Mouse (Mus musculus) adrenal gland (tissue): ENCODE measurements around the gene Zfp511.

Experiments used
- intact Hi-C: fragments of 180-260 bp; cut with DNase I; formaldehyde crosslinking; loops from one replicate; pipeline ENCODE4 v1.15.1; 2025
- long read RNA-seq, 2 experiments: library from polyadenylated mRNA; unstranded; transcript quantifications; one replicate each; pipeline ENCODE4 v2.0.0; 2020; ENCODE audit warnings: borderline replicate concordance in 1 of 2; ENCODE audit not compliant: insufficient replicate concordance in 1 of 2

Gene Zfp511
- long read RNA-seq, experiment 1, transcript Zfp511-201 (6 exons, 1,076 nt): major isoform, 10 of 22 reads
- long read RNA-seq, experiment 1, partial matches to known transcripts: 3 of 22 reads
- long read RNA-seq, experiment 1, other reads (novel, unspliced or antisense): 5 of 22 reads
- long read RNA-seq, experiment 2, transcript Zfp511-201 (6 exons, 1,076 nt): major isoform, 10 of 27 reads
- long read RNA-seq, experiment 2, transcript Zfp511-204 (5 exons, 1,757 nt): minor isoform, 8 of 27 reads
- long read RNA-seq, experiment 2, partial matches to known transcripts: 2 of 27 reads
- long read RNA-seq, experiment 2, other reads (novel, unspliced or antisense): 7 of 27 reads

GRCm38 (mm10) chr7:140036281-140037170 is at the start of gene Zfp511, which contains the start of gene Tubgcp2:
TSS of gene Zfp511 (plus strand) at chr7:140036391.
TSS of gene Tubgcp2 (minus strand) at chr7:140036669.
- intact Hi-C loops: no loop called here

- intact Hi-C loops: no loop called here
Measured at GRCm38 (mm10) chr7:139988272-139988671, 47.9 kb upstream of the Zfp511 start.

- intact Hi-C loops: loop anchor here (5.0 kb wide), 2 partner anchors 41 to 84 kb away; no protein-coding TSS in a partner anchor
Measured at GRCm38 (mm10) chr7:139990864-139991394, 45.3 kb upstream of the Zfp511 start.

GRCm38 (mm10) chr7:139992406-139992805 is 43.8 kb upstream of the Zfp511 start, which contains the start of gene Adam8:
TSS of gene Adam8 (minus strand) at chr7:139992562.
- intact Hi-C loops: loop anchor here (5.0 kb wide), 2 partner anchors 40 to 85 kb away; no protein-coding TSS in a partner anchor

- intact Hi-C loops: loop anchor here (5.0 kb wide), 2 partner anchors 39 to 86 kb away; no protein-coding TSS in a partner anchor
Measured at GRCm38 (mm10) chr7:139993532-139993931, 42.7 kb upstream of the Zfp511 start.

- intact Hi-C loops: loop anchor here (2.0 to 5.0 kb wide), 3 partner anchors 25 to 87 kb away; no protein-coding TSS in a partner anchor
Measured at GRCm38 (mm10) chr7:139994202-139994601, 42.0 kb upstream of the Zfp511 start.

- intact Hi-C loops: loop anchor here (2.0 to 5.0 kb wide), 3 partner anchors 26 to 87 kb away; no protein-coding TSS in a partner anchor
Measured at GRCm38 (mm10) chr7:139994676-139995075, 41.5 kb upstream of the Zfp511 start.

- intact Hi-C loops: no loop called here
Measured at GRCm38 (mm10) chr7:139998691-139999350, 37.4 kb upstream of the Zfp511 start.

GRCm38 (mm10) chr7:140001086-140001740 is 35.0 kb upstream of the Zfp511 start:
- intact Hi-C loops: no loop called here

GRCm38 (mm10) chr7:140004666-140005065 is 31.5 kb upstream of the Zfp511 start:
- intact Hi-C loops: no loop called here

GRCm38 (mm10) chr7:140006861-140007611 is 29.2 kb upstream of the Zfp511 start:
- intact Hi-C loops: no loop called here

- intact Hi-C loops: no loop called here
Measured at GRCm38 (mm10) chr7:140007781-140008180, 28.4 kb upstream of the Zfp511 start.

- intact Hi-C loops: no loop called here
Measured at GRCm38 (mm10) chr7:140011336-140011735, 24.9 kb upstream of the Zfp511 start.

- intact Hi-C loops: loop anchor here (5.0 kb wide), 1 partner anchor 39 kb away; the partner anchor contains the start of gene Adam8
Measured at GRCm38 (mm10) chr7:140031771-140032170, 4.4 kb upstream of the Zfp511 start.

- intact Hi-C loops: loop anchor here (5.0 kb wide), 1 partner anchor 40 kb away; the partner anchor contains the start of gene Adam8
Measured at GRCm38 (mm10) chr7:140032366-140032765, 3.8 kb upstream of the Zfp511 start.

GRCm38 (mm10) chr7:140033386-140033785 is 2.8 kb upstream of the Zfp511 start:
- intact Hi-C loops: loop anchor here (5.0 kb wide), 1 partner anchor 41 kb away; the partner anchor contains the start of gene Adam8

GRCm38 (mm10) chr7:140035456-140035855 is 735 bp upstream of the Zfp511 start:
- intact Hi-C loops: no loop called here

GRCm38 (mm10) chr7:140037171-140037555 is 972 bp downstream of the Zfp511 start:
- intact Hi-C loops: no loop called here

- intact Hi-C loops: no loop called here
Measured at GRCm38 (mm10) chr7:140042728-140043127, 6.5 kb downstream of the Zfp511 start.
